Mouse (Mus musculus): ENCODE results near the gene Npc1l1.

GRCm38 (mm10) chr11:6274387-6275093 lies 44.6 kb upstream of the Npc1l1 start, which contains the start of gene Tmed4:
- TF ChIP-seq POLR2A (IDR thresholded peaks at IDR 0.05; ENCODE audit: insufficient read depth, low read depth, low read length) (peak; percentile 87), CTCF (IDR thresholded peaks at IDR 0.05; ENCODE audit: insufficient read depth, low read depth, low read length) (peak; percentile 47; the same call in 1 of the 2 replicates)

All from olfactory bulb, adult 2 months (tissue).